Comparison of ENCODE assay signal across 14 mouse cellular contexts in genomic region chr10:121830335-121831307, GRCm38 (mm10).
A peak's percentile ranks its signal among the peaks of the same experiment; 100 is the strongest.
DNase-seq lines count a peak whose midpoint lies in the region; ATAC-seq and TF ChIP-seq lines count a peak whose summit lies in the region.
"Had no signal": no experiment of that assay in that cellular context is flagged by ENCODE, and none has a peak within 500 bp of the region (broad histone marks: within the 10 kb centered on the region; RNA-seq: fewer than 3 reads in every experiment).

No protein-coding gene starts in this region.

- H3K36me3 ChIP-seq in kidney, embryonic 16.5 days (ENCODE audit: insufficient read depth, low read length): peaks cover 2% of the 10 kb centered on the region; the same call in 1 of the 2 replicates
- H3K36me3 ChIP-seq in kidney, adult 2 months (ENCODE audit: control insufficient read depth, insufficient read depth, low read length): no peaks in the 10 kb centered on the region
- peaks cover 2% of the 10 kb centered on the region; the same call in 1 of the 2 replicates for H3K36me3 ChIP-seq in forebrain, postnatal 0 days (ENCODE audit: insufficient read depth)
- H3K36me3 ChIP-seq in midbrain, embryonic 13.5 days: peaks cover 18% of the 10 kb centered on the region
- H3K36me3 ChIP-seq: liver, embryonic 12.5 days had no signal

- 66% methylated on average over 29 of the region's 29 CpGs for WGBS in kidney, embryonic 16.5 days
- 70% methylated on average over 29 of the region's 29 CpGs for WGBS in kidney, adult 2 months
- 32% methylated on average over 29 of the region's 29 CpGs for WGBS in forebrain, postnatal 0 days
- 59% methylated on average over 29 of the region's 29 CpGs for WGBS in midbrain, embryonic 13.5 days

- H3K4me2 ChIP-seq in kidney, embryonic 16.5 days (replicated peaks; ENCODE audit: low read depth, low read length): no peak overlapping the region
- peak overlapping the region; percentile 4; the same call in 1 of the 2 replicates for H3K4me2 ChIP-seq in forebrain, postnatal 0 days (ENCODE audit: low read depth)
- no peak overlapping the region; the same call in 1 of the 2 replicates for H3K4me2 ChIP-seq in midbrain, embryonic 13.5 days (replicated peaks)
- H3K4me2 ChIP-seq: liver, embryonic 12.5 days had no signal

- intact Hi-C loops in gastrocnemius, adult 2 months (cut with DNase I): loop anchor here (10.0 kb wide), 2 partner anchors 74 to 126 kb away; no protein-coding TSS in a partner anchor

- 0 out of 2 replicates have a peak, but pooled peaks have one; percentile 27 for ATAC-seq in kidney, embryonic 16.5 days (ENCODE audit: low FRiP score, low TSS enrichment)
- peak; percentile 18 for ATAC-seq in forebrain, postnatal 0 days
- peak; percentile 70 for ATAC-seq in midbrain, embryonic 13.5 days
- ATAC-seq: liver, embryonic 12.5 days had no signal

- H3K4me3 ChIP-seq in kidney, embryonic 16.5 days (ENCODE audit: low read length): no peak overlapping the region
- no peak overlapping the region for H3K4me3 ChIP-seq in kidney, adult 2 months (ENCODE audit: insufficient read depth, low read depth, low read length)
- no peak overlapping the region for H3K4me3 ChIP-seq in forebrain, postnatal 0 days (ENCODE audit: low read depth, low read length)
- no peak overlapping the region for H3K4me3 ChIP-seq in midbrain, embryonic 13.5 days (replicated peaks)
- H3K4me3 ChIP-seq in gastrocnemius, adult 2 months: no peak overlapping the region
- H3K4me3 ChIP-seq: liver, embryonic 12.5 days had no signal

- TF ChIP-seq CTCF in kidney, adult 2 months (conservative IDR thresholded peaks at IDR 0.05; ENCODE audit: insufficient read depth, insufficient read length, low read depth, low read length): no peak
- no peak for TF ChIP-seq CTCF in forebrain, postnatal 0 days (IDR thresholded peaks at IDR 0.05; ENCODE audit: low read depth)
- no peak for TF ChIP-seq CTCF in gastrocnemius, adult 2 months (IDR thresholded peaks at IDR 0.05)

- H3K4me1 ChIP-seq in kidney, embryonic 16.5 days (ENCODE audit: insufficient read depth, low read length): 0 out of 2 replicates have a peak, but pooled peaks cover 5% of the 10 kb centered on the region
- no peaks in the 10 kb centered on the region for H3K4me1 ChIP-seq in kidney, adult 2 months (ENCODE audit: control insufficient read depth, insufficient read depth, low read length)
- no peaks in the 10 kb centered on the region for H3K4me1 ChIP-seq in forebrain, postnatal 0 days (ENCODE audit: insufficient read depth)
- H3K4me1 ChIP-seq in midbrain, embryonic 13.5 days (replicated peaks): peaks cover 37% of the 10 kb centered on the region
- H3K4me1 ChIP-seq: liver, embryonic 12.5 days had no signal

- no peaks in the 10 kb centered on the region for H3K27me3 ChIP-seq in kidney, embryonic 16.5 days (ENCODE audit: insufficient read depth, low read length)
- H3K27me3 ChIP-seq in kidney, adult 2 months (replicated peaks; ENCODE audit: control insufficient read depth, insufficient read depth, low read length): no peaks in the 10 kb centered on the region
- no peaks in the 10 kb centered on the region for H3K27me3 ChIP-seq in forebrain, postnatal 0 days (ENCODE audit: insufficient read depth, low read length)
- H3K27me3 ChIP-seq in midbrain, embryonic 13.5 days: no peaks in the 10 kb centered on the region
- H3K27me3 ChIP-seq: liver, embryonic 12.5 days had no signal

- no peak overlapping the region for H3K27ac ChIP-seq in kidney, embryonic 16.5 days (ENCODE audit: low read length)
- H3K27ac ChIP-seq in kidney, adult 2 months (ENCODE audit: insufficient read depth, low read depth, low read length): no peak overlapping the region
- no peak overlapping the region for H3K27ac ChIP-seq in forebrain, postnatal 0 days (ENCODE audit: low read depth, low read length)
- peak overlapping the region; percentile 78 for H3K27ac ChIP-seq in midbrain, embryonic 13.5 days
- no peak overlapping the region for H3K27ac ChIP-seq in gastrocnemius, adult 2 months
- H3K27ac ChIP-seq: liver, embryonic 12.5 days had no signal

- no peak for TF ChIP-seq POLR2A in kidney, adult 2 months (IDR thresholded peaks at IDR 0.05; ENCODE audit: low read depth, low read length)

- peak; percentile 34 to 51 for DNase-seq in cerebellum, postnatal 10 days
- no peak for DNase-seq in cerebellum, postnatal 36 days
- DNase-seq in kidney, adult 2 months: no peak
- DNase-seq in forebrain, postnatal 0 days: peak; percentile 14
- no peak for DNase-seq in gastrocnemius, adult 2 months
- DNase-seq in left cerebral cortex, adult 8-10 months (ENCODE audit: low spot score in 2 of 2): no peak
- DNase-seq: cerebellum, postnatal 25 days; gastrocnemius, postnatal 25 days; layer of hippocampus, adult 9-11 months; lung, postnatal 36 days; right cerebral cortex, postnatal 25 days had no signal

- H3K9me3 ChIP-seq in kidney, embryonic 16.5 days (ENCODE audit: low read length): no peaks in the 10 kb centered on the region
- no peaks in the 10 kb centered on the region for H3K9me3 ChIP-seq in forebrain, postnatal 0 days (ENCODE audit: low read length)
- H3K9me3 ChIP-seq in midbrain, embryonic 13.5 days: no peaks in the 10 kb centered on the region; the same call in 1 of the 2 replicates
- H3K9me3 ChIP-seq: liver, embryonic 12.5 days had no signal

- H3K9ac ChIP-seq in kidney, embryonic 16.5 days (replicated peaks; ENCODE audit: low read length): no peak overlapping the region
- H3K9ac ChIP-seq in forebrain, postnatal 0 days: no peak overlapping the region
- H3K9ac ChIP-seq in midbrain, embryonic 13.5 days (replicated peaks): no peak overlapping the region
- H3K9ac ChIP-seq: liver, embryonic 12.5 days had no signal

Comparison
In these comparisons a context has a peak if more than half of its experiments do, and no peak if none do; other contexts are left out.
1. DNase-seq: peak in cerebellum, postnatal 10 days (2 of 2) and forebrain, postnatal 0 days (single experiment); none in cerebellum, postnatal 36 days (0 of 2), kidney, adult 2 months (single experiment), gastrocnemius, adult 2 months (single experiment) and left cerebral cortex, adult 8-10 months (0 of 2).
2. ATAC-seq: peak in every context shown above with its lines; median percentile 70 in midbrain, embryonic 13.5 days; 27 in kidney, embryonic 16.5 days; 18 in forebrain, postnatal 0 days.